Mouse (Mus musculus): ENCODE data around the gene Zdhhc21. TPM values are rescaled to one million over a fixed set of nuclear protein-coding genes. Genes with fewer than 3 reads are reported as not detected.

Zdhhc21 gene
- 1.9 and 2.1 TPM in 2 replicates for polyA plus RNA-seq (2012; rRNA removed)

GRCm38 (mm10) chr4:82859131-82860125, at the start of gene Zdhhc21:
Gene Zdhhc21, minus strand, starts transcription at chr4:82859958.

DNA sequence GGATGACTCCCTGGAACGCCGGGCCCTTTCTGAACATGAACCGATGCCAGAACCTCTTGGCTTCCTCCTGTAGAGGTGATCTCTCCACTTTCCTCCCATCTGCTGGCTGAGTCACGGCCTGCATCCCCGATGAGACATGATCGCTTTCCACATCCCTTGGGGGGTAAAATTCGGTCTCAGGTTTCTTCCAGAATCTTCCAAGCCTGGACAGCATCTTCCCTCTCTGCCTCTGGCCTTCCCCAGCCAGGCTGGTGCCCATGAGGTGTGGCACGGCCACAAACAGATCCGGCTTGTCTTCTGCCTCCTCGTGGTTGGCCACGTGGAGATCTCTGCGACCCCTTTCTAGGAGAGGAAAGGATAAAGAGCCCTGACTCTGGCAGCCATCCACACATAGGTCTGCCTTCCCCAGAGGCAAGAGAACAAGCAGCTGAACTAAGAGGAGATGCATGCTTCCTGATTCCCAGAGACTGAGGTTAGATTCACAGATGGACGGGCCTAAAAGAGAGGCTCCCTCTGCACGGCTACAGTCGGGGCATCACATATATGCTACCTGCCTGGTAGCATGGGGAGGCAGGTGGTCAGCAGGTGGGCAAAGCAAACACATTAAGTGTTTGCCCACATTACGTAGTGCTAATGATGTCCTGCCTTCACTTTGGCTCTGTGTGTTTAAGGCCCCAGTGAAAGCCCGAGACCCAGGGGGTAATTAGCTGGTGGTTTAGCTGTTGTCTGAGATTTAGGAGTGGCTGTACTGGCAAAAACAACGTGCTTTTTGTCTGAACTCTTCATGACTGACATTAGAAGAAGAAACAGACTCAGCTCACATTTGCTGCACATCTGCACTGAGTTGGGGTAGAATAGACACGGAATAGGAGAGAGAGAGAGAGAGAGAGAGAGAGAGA, 25.1 kb upstream of the Zdhhc21 start, which contains the start of gene Cer1:
Gene Cer1 (minus strand): TSS at position 513 of the 899 bp plus-strand sequence.

Other genes starting within 250 kb of the Zdhhc21 start
- gene Nfib, start 154.2 kb downstream of the Zdhhc21 start, polyA plus RNA-seq (2012; rRNA removed) = 4.1 TPM in 2 replicates
- not detected in 2 replicates for gene Cer1, start 25.2 kb upstream of the Zdhhc21 start, polyA plus RNA-seq (2012; rRNA removed)
- gene Frem1, start 192.4 kb upstream of the Zdhhc21 start, polyA plus RNA-seq (2012; rRNA removed) = 0.52 and 0.77 TPM in 2 replicates